Mouse (Mus musculus): ENCODE data around the gene Pgpep1l. TPM values are rescaled to one million over a fixed set of nuclear protein-coding genes. Genes with fewer than 3 reads are reported as not detected.

Pgpep1l gene
- total and polyA plus RNA-seq, 2 experiments from 2014 or later = 0.68 TPM; not detected in 1

- no peak for TF ChIP-seq CTCF (IDR thresholded peaks at IDR 0.05; ENCODE audit: low read depth)
- H3K9ac ChIP-seq (replicated peaks; ENCODE audit: low read length) = no peak overlapping the region
- no peak overlapping the region for H3K4me2 ChIP-seq (ENCODE audit: low read depth, low read length)
- DNase-seq (ENCODE audit: low spot score) = no peak
- H3K27ac ChIP-seq = no peak overlapping the region
- no peak for ATAC-seq
- H3K4me1 ChIP-seq (ENCODE audit: insufficient read depth, low read length) = no peaks in the 10 kb centered on the region
- H3K27me3 ChIP-seq (ENCODE audit: insufficient read depth, low read length) = no peaks in the 10 kb centered on the region
- H3K4me3 ChIP-seq (ENCODE audit: low read length) = no peak overlapping the region
- H3K9me3 ChIP-seq (ENCODE audit: low read length) = no peaks in the 10 kb centered on the region
- H3K36me3 ChIP-seq (ENCODE audit: insufficient read depth, low read length) = no peaks in the 10 kb centered on the region
- 73% methylated on average over 6 of the region's 6 CpGs for WGBS
Measured at GRCm38 (mm10) chr7:68303685-68304084, 39.7 kb upstream of the Pgpep1l start.

GRCm38 (mm10) chr7:68302586-68303433 lies 38.8 kb upstream of the Pgpep1l start:
- WGBS = 24% methylated on average over 18 of the region's 18 CpGs
- Histone ChIP-seq H3K9me3 (ENCODE audit: low read length) (no peaks in the 10 kb centered on the region), H3K4me3 (ENCODE audit: low read length) (no peak overlapping the region; the same call in 1 of the 2 replicates), H3K36me3 (ENCODE audit: insufficient read depth, low read length) (no peaks in the 10 kb centered on the region), H3K4me2 (ENCODE audit: low read depth, low read length) (peak overlapping the region; percentile 42), H3K9ac (replicated peaks; ENCODE audit: low read length) (no peak overlapping the region), H3K27ac (no peak overlapping the region), H3K27me3 (ENCODE audit: insufficient read depth, low read length) (no peaks in the 10 kb centered on the region), H3K4me1 (ENCODE audit: insufficient read depth, low read length) (no peaks in the 10 kb centered on the region)
- DNase-seq (ENCODE audit: low spot score) (peak; percentile 91), ATAC-seq (peak; percentile 85)
- peak; percentile 96 for TF ChIP-seq CTCF (IDR thresholded peaks at IDR 0.05; ENCODE audit: low read depth)

DNA sequence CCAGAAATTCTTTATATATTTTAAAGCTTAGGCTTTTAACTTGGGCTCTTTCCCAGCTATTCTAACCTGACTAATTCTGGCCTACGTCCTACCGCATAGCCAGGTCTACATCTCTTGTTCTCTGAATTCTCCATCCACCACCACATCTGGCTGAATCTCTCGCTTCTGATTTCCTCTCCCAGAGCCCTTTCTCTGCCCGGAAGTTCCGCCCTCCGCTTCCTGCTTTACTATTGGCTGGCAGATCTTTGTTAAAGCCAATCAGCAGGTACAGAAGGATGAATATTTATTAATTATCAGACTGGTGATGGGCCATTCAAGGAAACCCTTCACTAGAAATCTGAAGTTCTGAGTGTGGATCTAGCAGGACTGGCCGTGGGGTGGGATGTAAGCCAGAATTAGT lies 37.1 kb upstream of the Pgpep1l start:
- DNase-seq (ENCODE audit: low spot score) (no peak), ATAC-seq (no peak)
- TF ChIP-seq CTCF (IDR thresholded peaks at IDR 0.05; ENCODE audit: low read depth) = no peak
- no peaks in the 10 kb centered on the region for H3K36me3 ChIP-seq (ENCODE audit: insufficient read depth, low read length)
- H3K4me2 ChIP-seq (ENCODE audit: low read depth, low read length) = no peak overlapping the region
- H3K27ac ChIP-seq = no peak overlapping the region
- no peak overlapping the region for H3K4me3 ChIP-seq (ENCODE audit: low read length)
- WGBS = 79% methylated on average over 7 of the region's 7 CpGs
- H3K27me3 ChIP-seq (ENCODE audit: insufficient read depth, low read length) = no peaks in the 10 kb centered on the region
- H3K4me1 ChIP-seq (ENCODE audit: insufficient read depth, low read length) = no peaks in the 10 kb centered on the region
- no peak overlapping the region for H3K9ac ChIP-seq (replicated peaks; ENCODE audit: low read length)
- no peaks in the 10 kb centered on the region for H3K9me3 ChIP-seq (ENCODE audit: low read length)

DNA sequence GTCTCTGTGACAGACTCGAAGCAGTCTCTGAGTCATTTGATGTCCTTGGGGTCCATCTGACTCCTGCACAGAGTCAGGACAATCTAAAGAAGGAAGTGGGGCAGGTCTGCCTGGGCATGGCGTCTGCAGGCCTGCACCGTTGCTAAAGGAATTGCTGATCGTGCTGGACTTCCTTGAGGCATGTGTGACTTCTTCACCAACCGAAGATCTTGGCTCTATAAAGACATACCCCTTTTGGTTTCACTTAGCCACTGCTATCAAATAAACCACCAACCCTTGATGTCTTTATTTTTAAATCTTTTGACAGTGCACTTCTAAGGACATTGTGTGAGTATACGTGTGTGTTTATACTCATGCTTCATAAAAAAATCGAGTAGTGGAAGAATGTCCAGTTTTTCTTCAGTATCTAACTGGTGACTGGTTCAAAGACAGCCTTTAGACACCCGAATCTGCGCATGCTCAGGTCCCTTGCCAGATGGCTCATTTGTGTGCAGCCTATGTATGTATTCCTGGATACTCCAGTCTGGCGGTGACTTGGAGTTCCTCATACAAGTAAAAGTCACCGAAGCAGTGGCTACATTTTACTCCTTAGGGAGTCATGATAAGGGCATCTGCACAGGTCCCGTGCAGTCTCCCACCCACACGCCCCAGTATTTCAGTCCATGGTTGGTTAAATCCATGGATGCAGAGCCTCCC lies 34.5 kb upstream of the Pgpep1l start:
- no peak overlapping the region for H3K27ac ChIP-seq
- no peak overlapping the region for H3K4me2 ChIP-seq (ENCODE audit: low read depth, low read length)
- WGBS = 86% methylated on average over 13 of the region's 13 CpGs
- H3K4me3 ChIP-seq (ENCODE audit: low read length) = no peak overlapping the region
- ATAC-seq (no peak), DNase-seq (ENCODE audit: low spot score) (no peak)
- H3K9ac ChIP-seq (replicated peaks; ENCODE audit: low read length) = no peak overlapping the region
- H3K9me3 ChIP-seq (ENCODE audit: low read length) = no peaks in the 10 kb centered on the region
- no peaks in the 10 kb centered on the region for H3K27me3 ChIP-seq (ENCODE audit: insufficient read depth, low read length)
- no peaks in the 10 kb centered on the region for H3K36me3 ChIP-seq (ENCODE audit: insufficient read depth, low read length)
- TF ChIP-seq CTCF (IDR thresholded peaks at IDR 0.05; ENCODE audit: low read depth) = no peak
- no peaks in the 10 kb centered on the region for H3K4me1 ChIP-seq (ENCODE audit: insufficient read depth, low read length)

GRCm38 (mm10) chr7:68296487-68296886 lies 32.5 kb upstream of the Pgpep1l start:
- no peak overlapping the region for H3K27ac ChIP-seq
- no peaks in the 10 kb centered on the region for H3K27me3 ChIP-seq (ENCODE audit: insufficient read depth, low read length)
- TF ChIP-seq CTCF (IDR thresholded peaks at IDR 0.05; ENCODE audit: low read depth) = no peak
- no peak for ATAC-seq
- no peak for DNase-seq (ENCODE audit: low spot score)
- H3K9ac ChIP-seq (replicated peaks; ENCODE audit: low read length) = no peak overlapping the region
- 88% methylated on average over 5 of the region's 5 CpGs for WGBS
- H3K4me3 ChIP-seq (ENCODE audit: low read length) = no peak overlapping the region
- no peak overlapping the region for H3K4me2 ChIP-seq (ENCODE audit: low read depth, low read length)
- H3K9me3 ChIP-seq (ENCODE audit: low read length) = no peaks in the 10 kb centered on the region
- no peaks in the 10 kb centered on the region for H3K36me3 ChIP-seq (ENCODE audit: insufficient read depth, low read length)
- no peaks in the 10 kb centered on the region for H3K4me1 ChIP-seq (ENCODE audit: insufficient read depth, low read length)

GRCm38 (mm10) chr7:68293997-68294789 lies 30.2 kb upstream of the Pgpep1l start:
- ATAC-seq (no peak), DNase-seq (ENCODE audit: low spot score) (no peak)
- H3K4me1 ChIP-seq (ENCODE audit: insufficient read depth, low read length) = no peaks in the 10 kb centered on the region
- H3K4me3 ChIP-seq (ENCODE audit: low read length) = no peak overlapping the region
- TF ChIP-seq CTCF (IDR thresholded peaks at IDR 0.05; ENCODE audit: low read depth) = no peak
- H3K27me3 ChIP-seq (ENCODE audit: insufficient read depth, low read length) = no peaks in the 10 kb centered on the region
- no peak overlapping the region for H3K27ac ChIP-seq
- H3K4me2 ChIP-seq (ENCODE audit: low read depth, low read length) = no peak overlapping the region
- H3K9ac ChIP-seq (replicated peaks; ENCODE audit: low read length) = no peak overlapping the region
- H3K36me3 ChIP-seq (ENCODE audit: insufficient read depth, low read length) = no peaks in the 10 kb centered on the region
- 73% methylated on average over 16 of the region's 16 CpGs for WGBS
- no peaks in the 10 kb centered on the region for H3K9me3 ChIP-seq (ENCODE audit: low read length)

Measured in hindbrain, postnatal 0 days (tissue).